Mouse (Mus musculus): ENCODE measurements around the gene Cep128.
"Not testable (repeated sequence)": the region's sequence is repeated elsewhere in the genome, so short reads cannot be mapped to it uniquely, and the experiment has no call there.

Cep128 gene

DNA sequence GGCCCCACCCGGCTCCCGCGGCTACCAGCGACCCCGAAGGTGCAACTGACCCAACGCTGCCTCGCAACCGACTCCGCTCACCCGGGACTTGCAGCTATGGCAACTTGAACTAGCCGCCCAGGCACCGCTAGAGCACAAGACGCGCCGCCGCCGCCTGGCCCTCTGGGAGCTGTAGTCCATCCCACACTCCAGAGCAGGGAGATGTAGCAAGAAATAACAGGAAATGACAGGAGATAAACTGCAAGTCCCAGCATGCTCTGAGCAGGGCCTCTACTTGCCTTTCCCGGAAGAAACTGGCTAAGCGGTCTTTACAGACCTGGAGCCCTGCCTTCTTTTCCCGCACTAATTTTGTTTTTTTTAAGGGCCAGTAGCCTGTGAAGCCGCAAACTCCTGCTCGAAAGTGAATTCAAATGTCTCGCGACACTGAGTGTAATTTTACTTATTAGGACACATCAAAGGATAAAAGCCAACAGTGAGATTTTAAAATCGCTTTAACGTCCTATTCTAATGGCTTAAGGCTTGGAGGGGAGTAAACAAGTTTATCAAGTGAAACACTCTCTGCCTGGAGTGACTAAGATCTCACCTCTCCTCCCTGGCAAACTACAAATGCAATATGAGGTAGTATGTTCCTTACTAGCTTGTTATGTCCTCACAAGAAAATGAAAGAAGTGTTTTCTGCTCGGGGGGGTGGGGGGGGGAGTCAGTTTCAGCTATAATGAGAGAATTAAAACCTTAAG lies at the start of gene Cep128, which contains the start of gene Tshr:
Gene Cep128, minus strand, starts transcription at position 129 of the 737 bp plus-strand sequence.
Gene Tshr, plus strand, starts transcription at position 283 of the 737 bp plus-strand sequence.
- peak; percentile 94 to 95 for DNase-seq (ENCODE audit: low spot score in 2 of 2)

GRCm38 (mm10) chr12:91427129-91427528 lies 42.9 kb upstream of the Cep128 start:
- no peak for DNase-seq (ENCODE audit: low spot score in 2 of 2)

DNA sequence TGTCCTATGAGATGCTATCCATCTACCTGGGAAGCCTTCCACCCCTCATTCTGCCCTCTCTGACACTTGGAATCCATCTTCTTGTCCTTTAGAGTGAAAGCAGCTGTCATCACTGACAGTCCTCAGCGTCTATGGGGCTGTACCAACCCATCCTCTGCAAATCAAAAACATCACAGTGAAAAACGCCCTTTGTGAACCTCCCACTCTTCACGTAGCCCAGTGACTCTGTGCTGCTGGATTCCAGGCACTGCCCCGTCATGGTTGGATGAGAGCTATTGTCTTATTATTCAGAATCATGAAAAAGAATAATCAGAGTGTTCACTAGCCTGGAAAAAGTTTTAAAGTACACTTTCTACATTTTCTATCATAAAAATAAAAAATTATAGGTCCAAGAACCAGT lies 42.3 kb upstream of the Cep128 start:
- no peak for DNase-seq (ENCODE audit: low spot score in 2 of 2)

GRCm38 (mm10) chr12:91423125-91423820 lies 39.1 kb upstream of the Cep128 start:
- peak in 1 of 2 experiments; percentile 16 for DNase-seq (ENCODE audit: low spot score in 2 of 2)

DNA sequence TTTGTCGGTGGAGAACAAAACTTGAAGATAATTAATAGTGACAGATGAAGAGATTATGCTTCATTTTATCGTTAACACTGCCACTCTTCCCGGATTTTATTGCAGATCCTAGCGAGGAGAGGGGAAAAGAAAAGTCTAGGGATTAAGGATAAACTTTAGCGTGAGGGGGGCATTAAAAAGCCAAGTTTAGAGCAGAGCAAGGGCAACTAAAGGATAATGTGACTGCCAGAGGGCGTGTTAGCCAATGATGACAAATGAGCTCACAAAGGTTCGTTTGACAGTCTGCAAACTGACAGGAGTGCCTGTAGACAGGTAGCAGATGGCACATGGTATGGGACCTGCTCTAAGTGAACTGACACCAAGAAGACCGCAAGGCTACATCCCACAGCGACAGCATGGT lies 37.1 kb upstream of the Cep128 start:
- no peak for DNase-seq (ENCODE audit: low spot score in 2 of 2)

DNA sequence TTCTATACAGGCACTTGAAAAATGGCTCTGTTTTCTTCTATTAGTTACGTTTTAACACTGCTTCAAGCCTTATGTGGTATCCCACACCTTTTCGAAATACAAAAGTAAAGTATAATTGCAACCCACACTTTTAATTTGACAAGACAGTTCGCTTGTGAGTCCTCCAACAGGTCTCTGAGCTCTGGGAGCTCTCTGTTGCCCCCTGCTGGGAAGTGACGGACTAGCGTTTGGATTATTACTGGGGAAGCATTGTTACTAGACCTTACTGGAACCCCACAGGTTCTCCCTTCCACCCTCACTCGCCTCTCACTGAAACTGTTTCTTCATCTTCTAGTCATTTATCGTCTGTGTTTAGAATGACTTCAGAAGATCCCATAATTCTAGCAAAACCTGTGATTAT lies 34.6 kb upstream of the Cep128 start:
- DNase-seq (ENCODE audit: low spot score in 2 of 2), result peak; percentile 24 to 35

GRCm38 (mm10) chr12:91416828-91417227 lies 32.6 kb upstream of the Cep128 start:
- no peak for DNase-seq (ENCODE audit: low spot score in 2 of 2)

DNA sequence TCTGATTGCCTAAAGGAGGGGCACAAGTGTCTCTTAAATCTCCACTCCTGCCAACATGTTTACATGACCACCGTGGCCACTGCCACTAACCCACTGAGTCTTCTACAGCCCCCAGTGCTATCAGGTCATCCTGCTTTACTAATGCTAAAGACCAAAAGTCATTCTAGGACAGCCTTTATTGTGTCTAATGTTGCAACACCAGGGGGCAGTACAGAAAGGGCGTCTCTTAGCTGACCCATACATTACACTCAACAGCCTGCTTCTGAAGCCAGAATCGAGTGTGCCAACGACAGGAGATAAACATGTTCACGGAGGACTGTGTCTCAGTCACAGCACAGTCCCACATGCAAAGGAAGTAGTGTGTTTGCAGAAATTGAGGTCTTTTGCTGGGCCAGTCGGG lies 30.9 kb upstream of the Cep128 start:
- DNase-seq (ENCODE audit: low spot score in 2 of 2), result no peak

DNA sequence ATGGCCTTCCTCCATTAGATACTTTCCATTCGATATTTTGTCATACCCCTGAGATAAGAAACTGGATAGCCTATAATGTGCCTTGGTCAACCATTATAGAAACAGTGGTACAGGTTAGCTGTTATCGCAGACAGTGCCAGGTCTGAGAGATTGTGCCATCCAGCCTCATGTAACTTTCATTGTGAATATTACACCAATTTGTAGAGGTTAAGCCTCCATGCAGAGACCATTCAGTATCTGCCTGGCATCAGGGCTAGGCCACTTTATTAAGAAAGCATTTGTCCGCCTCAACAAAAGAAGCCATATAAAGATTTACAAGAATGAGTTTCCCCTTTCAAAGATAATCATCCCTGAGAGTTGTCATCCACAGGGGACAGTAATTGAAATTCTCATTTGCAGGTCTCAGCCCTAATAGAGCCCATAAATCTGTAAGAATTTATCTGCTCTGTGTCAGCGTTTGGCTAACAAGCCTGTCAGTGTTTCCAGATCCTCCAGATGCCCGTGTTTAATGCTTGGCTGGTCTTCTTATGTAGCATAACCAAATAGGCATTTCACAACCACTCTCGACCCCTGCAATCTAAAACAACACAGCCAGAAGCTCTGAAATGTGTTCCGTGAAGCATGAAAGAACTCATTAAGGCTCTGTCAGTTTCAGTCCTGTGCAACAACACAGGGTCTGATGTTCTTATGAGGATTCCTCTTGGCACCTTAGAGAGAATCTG lies 28.4 kb upstream of the Cep128 start:
- no peak for DNase-seq (ENCODE audit: low spot score in 2 of 2)

DNA sequence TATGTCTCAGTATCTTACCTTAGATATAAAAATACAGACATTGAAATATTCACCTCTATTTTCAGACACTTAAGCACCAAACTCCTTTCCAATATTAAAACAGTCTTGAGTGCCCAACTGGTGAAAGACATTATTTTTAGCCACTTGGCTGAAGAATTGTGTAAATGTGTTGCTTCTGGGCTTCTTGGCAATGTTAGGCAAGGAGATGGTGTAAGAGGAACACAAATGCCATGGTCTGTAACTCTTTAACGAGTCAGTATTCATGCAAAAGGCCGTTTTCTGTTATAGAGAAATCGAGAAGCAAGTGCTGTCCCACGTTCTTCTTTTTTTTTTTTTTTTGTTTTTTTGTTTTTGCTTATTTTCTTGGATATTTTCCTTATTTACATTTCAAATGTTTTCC lies 26.1 kb upstream of the Cep128 start:
- DNase-seq (ENCODE audit: low spot score in 2 of 2), result no peak

DNA sequence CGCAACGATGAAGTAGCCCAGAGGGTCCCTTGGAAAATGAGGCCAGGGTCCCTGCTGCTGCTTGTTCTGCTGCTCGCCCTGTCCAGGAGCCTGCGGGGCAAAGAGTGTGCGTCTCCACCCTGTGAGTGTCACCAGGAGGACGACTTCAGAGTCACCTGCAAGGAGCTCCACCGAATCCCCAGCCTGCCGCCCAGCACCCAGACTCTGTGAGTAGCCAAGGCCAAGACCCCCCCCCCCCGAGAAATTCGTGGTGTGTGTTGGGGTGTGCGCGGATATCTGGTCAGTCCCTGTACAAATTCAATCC lies 16.8 kb upstream of the Cep128 start:
- DNase-seq (ENCODE audit: low spot score in 2 of 2), result no peak

DNA sequence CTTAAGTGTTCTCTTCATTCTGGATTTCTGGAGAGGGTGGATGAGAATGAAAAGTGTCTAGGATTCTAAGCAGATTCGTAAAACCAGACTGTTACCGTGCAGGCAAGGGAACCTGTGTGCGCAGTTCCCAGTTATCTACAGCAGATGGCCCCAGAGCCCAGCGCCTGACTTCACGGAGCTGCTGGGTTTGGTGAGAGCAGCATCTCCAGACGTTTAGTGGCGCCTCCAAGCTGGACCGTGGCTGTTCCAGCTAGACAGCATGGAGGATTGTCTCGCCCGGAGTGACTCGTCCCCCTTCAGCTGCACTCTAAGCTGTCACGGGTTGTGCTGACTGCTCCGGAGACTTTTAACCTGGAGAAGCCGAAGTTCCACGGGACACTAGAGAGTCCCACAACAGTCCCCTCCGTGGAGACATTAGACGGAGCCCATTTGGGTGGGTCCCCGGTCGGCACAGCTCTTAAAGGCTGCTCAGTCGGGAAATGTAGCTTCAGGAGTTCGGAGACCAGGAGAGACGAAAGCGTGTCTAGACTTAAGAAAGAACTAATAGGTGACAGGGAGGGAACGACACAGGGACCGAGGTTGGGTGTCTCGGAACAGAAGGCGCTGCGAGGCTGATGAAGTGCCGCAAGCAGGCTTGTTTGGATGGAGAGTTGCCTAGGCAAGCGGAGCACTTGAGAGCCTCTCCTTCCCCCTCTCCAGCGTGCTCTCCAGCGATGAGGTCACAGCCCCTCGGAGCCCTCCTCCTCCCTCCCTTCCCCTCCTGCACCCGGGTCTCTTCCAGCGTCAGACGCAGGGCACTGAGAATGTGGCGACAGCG lies 16.2 kb upstream of the Cep128 start:
- no peak for DNase-seq (ENCODE audit: low spot score in 2 of 2)

GRCm38 (mm10) chr12:91383516-91384264 lies 519 bp downstream of the Cep128 start:
- peak in 1 of 2 experiments; percentile 15 for DNase-seq (ENCODE audit: low spot score in 2 of 2)

GRCm38 (mm10) chr12:91369173-91369572 lies 15.0 kb downstream of the Cep128 start:
- no peak for DNase-seq (ENCODE audit: low spot score in 2 of 2)

DNA sequence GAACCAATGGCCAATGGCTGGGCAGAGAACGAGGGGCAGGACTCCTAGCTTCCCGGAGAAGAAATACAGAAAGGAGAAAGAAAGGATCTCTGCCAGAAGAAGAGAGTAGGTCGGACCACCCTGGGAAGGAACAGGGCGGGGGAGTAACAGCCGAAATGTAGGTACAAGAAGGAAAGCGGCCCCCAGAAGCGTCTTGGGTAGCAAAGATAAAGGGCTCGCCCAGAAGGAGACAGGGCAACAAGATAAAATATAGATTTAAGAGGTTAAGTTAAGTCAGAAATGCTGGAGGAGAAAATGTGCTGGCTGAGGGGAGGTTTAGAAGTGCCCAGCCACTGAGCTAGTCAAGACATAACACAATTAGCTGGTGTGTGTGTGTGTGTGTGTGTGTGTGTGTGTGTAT lies 30.4 kb downstream of the Cep128 start:
- no peak for DNase-seq (ENCODE audit: low spot score in 2 of 2)

GRCm38 (mm10) chr12:91338656-91339055 lies 45.6 kb downstream of the Cep128 start:
- not testable (repeated sequence) for DNase-seq (ENCODE audit: low spot score in 2 of 2)

DNA sequence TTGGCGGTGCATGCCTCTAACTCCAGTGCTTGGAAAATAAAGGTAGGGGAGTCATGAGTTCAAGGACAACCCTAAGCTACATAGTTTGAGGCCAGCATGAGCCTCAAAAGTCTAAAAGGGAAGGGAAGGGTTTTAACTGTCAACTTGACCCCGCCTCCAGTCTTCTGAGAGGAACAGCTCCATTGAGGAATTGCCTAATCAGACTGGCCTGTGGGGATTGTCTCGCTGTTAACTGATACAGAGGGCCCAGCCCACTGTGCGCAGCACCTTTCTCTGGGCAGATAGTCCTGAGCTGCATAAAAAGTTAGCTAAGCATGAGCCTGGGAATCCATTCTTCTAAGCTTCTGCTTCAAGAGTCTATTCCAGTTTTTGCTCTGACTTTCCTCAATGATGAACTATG lies 56.7 kb downstream of the Cep128 start:
- DNase-seq (ENCODE audit: low spot score in 2 of 2), result no peak

DNA sequence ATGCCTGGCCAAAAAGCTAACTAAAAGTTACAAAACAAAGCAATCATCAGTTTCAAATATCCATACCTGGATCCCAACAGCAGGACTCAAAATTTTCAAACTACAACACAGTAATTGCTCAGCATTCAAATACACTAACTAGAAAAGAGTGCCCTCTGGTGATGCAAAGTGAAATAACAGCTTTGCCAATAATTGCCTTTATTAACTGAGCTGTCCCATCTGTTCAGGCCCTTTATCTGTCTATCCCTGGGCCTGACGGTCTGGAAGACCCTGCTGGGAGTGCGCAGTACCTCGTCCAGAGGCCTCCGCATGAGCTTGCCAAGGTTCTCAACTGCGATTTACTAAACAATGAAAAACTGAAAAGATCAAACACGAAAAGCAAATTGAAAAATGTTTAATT lies 58.1 kb downstream of the Cep128 start:
- DNase-seq (ENCODE audit: low spot score in 2 of 2), result peak in 1 of 2 experiments; percentile 9

DNA sequence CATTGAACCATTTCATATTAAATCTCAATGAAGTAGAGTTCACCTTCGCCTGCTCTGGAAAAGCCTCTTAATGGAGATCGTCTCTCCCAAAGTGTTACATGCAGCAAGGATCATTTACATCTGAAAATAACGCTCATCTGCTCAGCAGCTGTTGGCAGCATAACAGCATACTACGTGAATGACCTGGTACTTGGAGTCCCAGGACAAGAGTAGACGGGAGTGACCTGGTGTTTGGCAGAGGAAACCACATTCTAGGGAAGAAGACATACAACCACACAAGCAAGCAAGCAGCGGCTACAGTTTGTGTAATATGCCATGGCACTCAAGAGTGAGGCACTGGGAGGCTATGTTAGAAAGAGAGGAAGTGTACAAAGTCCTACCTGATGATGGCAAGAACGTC lies 69.2 kb downstream of the Cep128 start:
- no peak for DNase-seq (ENCODE audit: low spot score in 2 of 2)

DNA sequence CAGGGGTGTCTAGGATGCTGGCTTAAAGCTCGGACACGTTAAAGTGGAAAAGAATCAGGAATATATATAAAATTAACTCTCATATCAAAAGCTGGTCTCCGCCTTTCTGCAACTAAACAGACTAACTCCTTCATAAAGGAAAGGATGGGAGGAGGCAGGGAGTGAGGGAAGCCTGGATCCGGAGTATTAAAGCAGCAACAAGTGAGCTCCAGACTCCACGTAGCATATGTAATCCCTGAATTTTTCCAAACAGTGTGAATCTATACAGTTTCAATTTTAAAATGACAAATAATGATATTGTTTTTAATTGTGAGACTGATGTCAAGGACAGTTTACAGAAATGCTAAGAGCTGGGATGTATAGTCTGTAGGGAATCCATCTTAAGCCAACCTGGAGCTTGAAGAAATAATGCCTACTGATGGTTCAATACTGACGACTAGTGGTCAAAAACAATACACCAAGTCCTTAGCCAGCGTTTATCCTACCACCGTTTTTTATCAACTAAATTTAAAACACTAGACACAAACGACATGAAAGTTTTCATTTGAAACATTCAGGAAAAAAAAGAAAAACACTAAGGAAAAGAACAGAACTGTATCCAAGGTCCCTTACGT lies 70.1 kb downstream of the Cep128 start:
- no peak for DNase-seq (ENCODE audit: low spot score in 2 of 2)

DNA sequence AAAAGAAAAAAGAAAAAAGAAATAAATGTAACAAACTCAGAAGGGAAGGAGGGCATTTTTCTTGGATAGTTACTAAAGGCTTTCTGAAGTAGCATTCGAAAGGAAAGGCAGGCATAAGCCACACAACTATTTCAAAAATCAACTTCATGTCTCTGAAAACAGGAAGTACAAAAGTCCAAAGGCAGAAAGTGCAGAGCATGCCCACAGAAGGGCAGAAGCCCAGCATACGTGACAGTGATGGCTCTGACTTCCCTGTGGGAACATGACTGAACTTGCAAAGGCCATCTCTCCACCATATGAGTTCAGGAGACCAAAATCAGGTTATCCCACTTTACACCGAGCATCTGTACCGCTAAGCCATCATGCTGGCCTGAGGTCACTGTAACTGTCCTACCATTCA lies 71.6 kb downstream of the Cep128 start:
- DNase-seq (ENCODE audit: low spot score in 2 of 2), result no peak

Measured in spleen, postnatal 36 days (tissue).